Mouse (Mus musculus) bone marrow, adult 2 months (tissue): ENCODE measurements around the gene Mturn. TPM values are rescaled to one million over a fixed set of nuclear protein-coding genes. Genes with fewer than 3 reads are reported as not detected.
A peak's percentile ranks its signal among the peaks of the same experiment; 100 is the strongest.

Experiments
- H3K27ac ChIP-seq: fragments of 200-500 bp; 2 replicates; pipeline ENCODE4 v1.5.1; 2012; ENCODE audit warnings: low read depth, mild to moderate bottlenecking, control low read depth, inconsistent platforms, low read length; ENCODE audit not compliant: control insufficient read depth, poor library complexity, insufficient read depth
- H3K4me1 ChIP-seq: fragments of 200-500 bp; 2 replicates; pipeline ENCODE4 v1.6.1; 2011; ENCODE audit warnings: low read length; ENCODE audit not compliant: control insufficient read depth, insufficient read depth
- H3K4me3 ChIP-seq: fragments of 200-500 bp; replicated peaks from 2 replicates; pipeline ENCODE3; 2011; ENCODE audit warnings: mild to moderate bottlenecking, low read depth, low read length, control low read depth; ENCODE audit not compliant: control insufficient read depth
- CTCF ChIP-seq: fragments of 200-500 bp; IDR thresholded peaks from 2 replicates; pipeline ENCODE4 v1.5.1; 2011; ENCODE audit warnings: low read length, control low read depth; ENCODE audit not compliant: control insufficient read depth, insufficient read depth
- POLR2A ChIP-seq: fragments of 200-500 bp; IDR thresholded peaks from 2 replicates; pipeline ENCODE4 v1.6.1; 2011; ENCODE audit warnings: low read depth, mild to moderate bottlenecking, control low read depth, low read length, borderline replicate concordance; ENCODE audit not compliant: control insufficient read depth
- WGBS: fragments of 180-500 bp; shearing (Covaris S2); methylation state at CpG from one replicate; pipeline ENCODE4 v1.1.7; 2018; 5-methylcytosine and 5-hydroxymethylcytosine counted together
- polyA plus RNA-seq: library from polyadenylated mRNA; stranded (reverse); fragments of >200 nt; gene quantifications from 2 replicates; pipeline ENCODE4 v1.2.4, GENCODE M21; 2011; ENCODE audit warnings: low replicate concordance; ENCODE audit not compliant: missing spikeins, insufficient read depth, insufficient read length

Mturn gene
- polyA plus RNA-seq = 4.4 and 4.6 TPM in 2 replicates

GRCm38 (mm10) chr6:54680891-54681745, at the start of gene Mturn:
TSS of gene Mturn (plus strand) at chr6:54681624.
- Histone ChIP-seq H3K4me3 (peak within 1 kb of the TSS; percentile 100), H3K27ac (peak within 1 kb of the TSS; percentile 93), H3K4me1 (no peaks in the 10 kb centered on the region; the same call in 1 of the 2 replicates)
- WGBS = 2% methylated on average over 48 of the region's 48 CpGs
- no peak for TF ChIP-seq CTCF
- no peak for TF ChIP-seq POLR2A

GRCm38 (mm10) chr6:54639877-54640276, 41.5 kb upstream of the Mturn start:
- TF ChIP-seq POLR2A = no peak
- TF ChIP-seq CTCF = no peak
- no peak overlapping the region for H3K4me3 ChIP-seq
- no peaks in the 10 kb centered on the region for H3K4me1 ChIP-seq
- 88% methylated on average over 3 of the region's 3 CpGs for whole genome bisulfite sequencing
- no peak overlapping the region for H3K27ac ChIP-seq

- Histone ChIP-seq H3K4me1 (no peaks in the 10 kb centered on the region), H3K4me3 (no peak overlapping the region), H3K27ac (no peak overlapping the region)
- 90% methylated on average over 2 of the region's 2 CpGs for WGBS
- TF ChIP-seq CTCF (no peak), POLR2A (no peak)
Observed at GRCm38 (mm10) chr6:54641953-54642352, 39.5 kb upstream of the Mturn start.

GRCm38 (mm10) chr6:54643181-54643580, 38.2 kb upstream of the Mturn start:
- TF ChIP-seq POLR2A (no peak), CTCF (no peak)
- no peaks in the 10 kb centered on the region for H3K4me1 ChIP-seq
- WGBS = 65% methylated on average over 4 of the region's 4 CpGs
- no peak overlapping the region for H3K4me3 ChIP-seq
- no peak overlapping the region for H3K27ac ChIP-seq

GRCm38 (mm10) chr6:54655471-54656095, 25.8 kb upstream of the Mturn start:
- no peak overlapping the region for H3K27ac ChIP-seq
- WGBS = 65% methylated on average over 11 of the region's 11 CpGs
- no peaks in the 10 kb centered on the region; the same call in 1 of the 2 replicates for H3K4me1 ChIP-seq
- H3K4me3 ChIP-seq = no peak overlapping the region
- TF ChIP-seq POLR2A (no peak), CTCF (no peak)

- Histone ChIP-seq H3K4me3 (no peak overlapping the region), H3K27ac (no peak overlapping the region), H3K4me1 (no peaks in the 10 kb centered on the region; the same call in 1 of the 2 replicates)
- 81% methylated on average over 6 of the region's 6 CpGs for WGBS
- no peak for TF ChIP-seq CTCF
- no peak for TF ChIP-seq POLR2A
Observed at GRCm38 (mm10) chr6:54657861-54658260, 23.6 kb upstream of the Mturn start.

DNA sequence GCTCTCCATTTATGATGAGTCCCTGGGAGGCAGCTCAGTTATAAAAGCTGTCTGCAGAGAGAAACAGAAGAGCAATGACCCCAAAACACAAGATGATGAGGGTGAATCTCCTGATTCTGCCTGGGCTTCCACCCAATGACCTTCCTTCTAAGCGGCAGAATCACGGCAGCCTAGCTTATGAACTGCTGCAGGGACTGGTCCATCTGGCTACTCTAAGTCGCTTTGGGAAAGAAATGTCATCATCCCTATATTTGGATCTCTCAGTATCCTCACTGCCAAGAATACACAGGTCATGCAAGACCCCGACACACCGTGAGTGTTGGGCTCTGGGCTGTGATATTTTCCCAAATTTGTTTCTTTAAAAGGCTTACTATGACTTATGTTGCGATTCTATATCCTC, 11.6 kb upstream of the Mturn start:
- H3K4me1 ChIP-seq = no peaks in the 10 kb centered on the region; the same call in 1 of the 2 replicates
- no peak overlapping the region for H3K4me3 ChIP-seq
- WGBS = 82% methylated on average over 6 of the region's 6 CpGs
- H3K27ac ChIP-seq = no peak overlapping the region
- TF ChIP-seq CTCF (no peak), POLR2A (no peak)

DNA sequence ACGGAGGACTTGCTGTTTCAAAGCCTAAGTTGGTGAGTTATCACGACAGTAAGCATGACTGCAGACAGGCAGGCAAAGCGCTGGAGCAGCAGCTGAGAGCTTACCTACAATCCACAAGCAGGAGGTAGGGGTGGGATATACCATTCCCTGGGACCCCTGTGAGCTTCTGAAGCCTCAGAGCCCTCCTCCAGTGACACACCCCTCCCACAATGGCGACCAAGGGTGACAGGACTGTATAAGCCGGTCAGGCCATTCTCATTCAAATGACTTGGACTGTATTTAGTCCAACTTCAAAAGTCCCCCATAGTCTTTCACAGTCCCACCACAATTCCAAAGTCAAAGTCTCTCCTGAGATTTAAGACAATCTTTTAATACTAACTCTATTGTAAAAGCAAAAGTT, 8.5 kb upstream of the Mturn start:
- no peak overlapping the region for H3K4me3 ChIP-seq
- WGBS = 66% methylated on average over 5 of the region's 5 CpGs
- no peak overlapping the region for H3K27ac ChIP-seq
- TF ChIP-seq CTCF = no peak
- no peak for TF ChIP-seq POLR2A
- H3K4me1 ChIP-seq = no peaks in the 10 kb centered on the region; the same call in 1 of the 2 replicates
